Mouse (Mus musculus) liver, postnatal 0 days (tissue): ENCODE measurements around the gene Psg27. TPM values are rescaled to one million over a fixed set of nuclear protein-coding genes. Genes with fewer than 3 reads are reported as not detected.
"Not testable (repeated sequence)": the region's sequence is repeated elsewhere in the genome, so short reads cannot be mapped to it uniquely, and the experiment has no call there.

Source experiments
- ATAC-seq: fragments of 200-750 bp; cut with Nextera tagmentation; 2 replicates; pipeline ENCODE4 v1.8.0; 2017; ENCODE audit warnings: mild to moderate bottlenecking, moderate library complexity
- DNase-seq: peaks from one replicate; pipeline ENCODE4 v3.0.0-alpha.2; 2016
- H3K27ac ChIP-seq: fragments of 300-500 bp; sonication (generic); 2 replicates; pipeline ENCODE4 v1.5.1; 2014; ENCODE audit warnings: antibody characterized with exemption, moderate library complexity, mild to moderate bottlenecking, low read depth
- H3K27me3 ChIP-seq: fragments of 300-500 bp; sonication (generic); 2 replicates; pipeline ENCODE4 v1.6.1; 2014; ENCODE audit warnings: low read length, control low read depth, mixed read lengths; ENCODE audit not compliant: insufficient read depth
- H3K36me3 ChIP-seq: fragments of 300-500 bp; sonication (generic); replicated peaks from 2 replicates; pipeline ENCODE4 v1.6.1; 2014; ENCODE audit warnings: mild to moderate bottlenecking, control low read depth, low read length, moderate library complexity, mixed read lengths; ENCODE audit not compliant: insufficient read depth
- H3K4me1 ChIP-seq: fragments of 300-500 bp; sonication (generic); 2 replicates; pipeline ENCODE4 v1.6.1; 2014; ENCODE audit warnings: antibody characterized with exemption, mild to moderate bottlenecking, control low read depth; ENCODE audit not compliant: insufficient read depth
- H3K4me2 ChIP-seq: fragments of 300-500 bp; sonication (generic); 2 replicates; pipeline ENCODE4 v1.6.1; 2014; ENCODE audit warnings: low read depth, mild to moderate bottlenecking, low read length, moderate library complexity, mixed read lengths
- H3K4me3 ChIP-seq: fragments of 300-500 bp; sonication (generic); 2 replicates; pipeline ENCODE4 v1.5.1; 2014; ENCODE audit warnings: low read depth, low read length
- H3K9ac ChIP-seq: fragments of 300-500 bp; sonication (generic); replicated peaks from 2 replicates; pipeline ENCODE4 v1.6.1; 2014; ENCODE audit warnings: mild to moderate bottlenecking, moderate library complexity
- H3K9me3 ChIP-seq: fragments of 300-500 bp; sonication (generic); 2 replicates; pipeline ENCODE4 v1.6.1; 2016; ENCODE audit warnings: mild to moderate bottlenecking, control low read depth, low read length, mixed read lengths
- CTCF ChIP-seq: sonication (generic); IDR thresholded peaks from 2 replicates; pipeline ENCODE4 v1.5.1; 2016; ENCODE audit warnings: antibody characterized with exemption, low read depth
- EP300 ChIP-seq: IDR thresholded peaks from 2 replicates; pipeline ENCODE4 v1.6.1; 2016; ENCODE audit warnings: antibody characterized with exemption, low read depth, mild to moderate bottlenecking
- WGBS: fragments of 180-500 bp; shearing (Covaris S2); extraction: QIAGEN DNeasy Blood & Tissue Kit; methylation state at CpG from one replicate; pipeline ENCODE4 v1.1.7; 2014; ENCODE audit not compliant: insufficient replicate concordance; 5-methylcytosine and 5-hydroxymethylcytosine counted together
- polyA plus RNA-seq: library from polyadenylated mRNA; unstranded; fragments of >200 nt; fragmentation: Nextera tagmentation; extraction: Ambion mirVana; gene quantifications from 2 replicates; pipeline ENCODE4 v1.2.1, GENCODE M21; 2015

Gene Psg27
- polyA plus RNA-seq: not detected in 2 replicates

DNA sequence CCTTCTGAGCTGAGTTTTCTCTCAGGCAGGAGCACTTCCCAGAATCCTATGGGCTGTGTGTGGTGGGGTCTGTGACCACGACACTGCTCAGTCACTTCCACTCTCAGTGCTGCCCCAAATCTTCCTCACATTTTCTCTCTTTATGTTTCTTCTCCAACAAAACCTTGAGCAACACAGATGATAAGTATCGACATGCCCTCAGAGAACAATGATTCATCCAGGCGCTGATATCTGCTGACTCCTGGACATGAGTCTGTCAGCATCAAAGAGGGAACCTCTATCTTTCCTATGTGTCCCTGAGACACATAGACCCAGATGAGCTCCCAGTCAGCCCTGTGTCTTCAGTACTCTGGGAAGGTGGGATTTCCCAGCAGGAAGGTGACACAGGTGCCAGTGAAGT lies at the start of gene Psg27:
Psg27 (minus strand) TSS at position 101 of the 400 bp plus-strand sequence.
- 78% methylated on average over 3 of the region's 3 CpGs for WGBS
- DNase-seq: no peak
- H3K9ac ChIP-seq: no peak within 1 kb of the TSS
- H3K4me1 ChIP-seq: no peaks in the 10 kb centered on the region
- H3K4me2 ChIP-seq: no peak within 1 kb of the TSS
- no peak for TF ChIP-seq CTCF
- TF ChIP-seq EP300: no peak
- ATAC-seq: no peak
- no peaks in the 10 kb centered on the region for H3K9me3 ChIP-seq
- H3K4me3 ChIP-seq: no peak within 1 kb of the TSS
- H3K27ac ChIP-seq: no peak within 1 kb of the TSS
- no peaks in the 10 kb centered on the region for H3K36me3 ChIP-seq
- H3K27me3 ChIP-seq: no peaks in the 10 kb centered on the region

- not testable (repeated sequence) for H3K4me1 ChIP-seq, ATAC-seq, H3K9me3 ChIP-seq, H3K4me2 ChIP-seq, H3K4me3 ChIP-seq, H3K36me3 ChIP-seq, H3K27me3 ChIP-seq, DNase-seq, H3K9ac ChIP-seq, H3K27ac ChIP-seq
- 53% methylated on average over 1 of the region's 2 CpGs for WGBS
Observed at GRCm38 (mm10) chr7:18616401-18616800, 49.3 kb upstream of the Psg27 start, which contains the start of gene Psg23. TSS of gene Psg23 (minus strand) at chr7:18616501.

GRCm38 (mm10) chr7:18559850-18560249 lies 7.3 kb downstream of the Psg27 start:
- no peaks in the 10 kb centered on the region for H3K36me3 ChIP-seq
- H3K9ac ChIP-seq: no peak overlapping the region
- no peaks in the 10 kb centered on the region for H3K9me3 ChIP-seq
- H3K4me2 ChIP-seq: no peak overlapping the region
- TF ChIP-seq CTCF (no peak), EP300 (no peak)
- DNase-seq (no peak), ATAC-seq (no peak)
- no peak overlapping the region for H3K27ac ChIP-seq
- no peak overlapping the region for H3K4me3 ChIP-seq
- H3K4me1 ChIP-seq: no peaks in the 10 kb centered on the region
- H3K27me3 ChIP-seq: no peaks in the 10 kb centered on the region

DNA sequence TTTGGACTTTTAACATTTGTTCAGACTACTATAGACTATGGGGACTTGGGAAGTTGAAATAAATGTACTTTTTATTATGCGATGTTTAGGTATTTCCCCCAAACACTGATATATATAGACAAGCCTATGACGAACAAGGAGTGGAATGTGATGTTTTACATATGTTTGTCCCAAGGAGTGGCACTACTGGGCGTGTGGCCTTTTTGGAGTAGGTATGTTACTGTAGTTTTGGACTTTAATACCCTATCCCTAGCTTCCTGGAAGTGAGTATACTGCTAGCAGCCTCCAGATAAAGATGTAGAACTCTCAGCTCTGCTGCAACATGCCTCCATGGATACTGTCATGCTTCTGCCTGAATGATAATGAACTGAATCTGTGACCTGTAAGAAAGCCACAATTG lies 11.4 kb downstream of the Psg27 start:
- not testable (repeated sequence) for H3K9ac ChIP-seq, ATAC-seq, H3K4me1 ChIP-seq, H3K27ac ChIP-seq, H3K36me3 ChIP-seq, H3K4me2 ChIP-seq, H3K9me3 ChIP-seq, H3K27me3 ChIP-seq, H3K4me3 ChIP-seq, DNase-seq
- WGBS: 66% methylated on average over 3 of the region's 3 CpGs

- Histone ChIP-seq H3K36me3 (no peaks in the 10 kb centered on the region), H3K9ac (no peak overlapping the region), H3K27me3 (no peaks in the 10 kb centered on the region), H3K4me1 (no peaks in the 10 kb centered on the region), H3K9me3 (no peaks in the 10 kb centered on the region), H3K4me2 (no peak overlapping the region), H3K4me3 (no peak overlapping the region), H3K27ac (no peak overlapping the region)
- 48% methylated on average over 3 of the region's 3 CpGs for WGBS
- ATAC-seq (no peak), DNase-seq (no peak)
- TF ChIP-seq EP300 (no peak), CTCF (no peak)
Observed at GRCm38 (mm10) chr7:18533420-18533819, 33.7 kb downstream of the Psg27 start.

DNA sequence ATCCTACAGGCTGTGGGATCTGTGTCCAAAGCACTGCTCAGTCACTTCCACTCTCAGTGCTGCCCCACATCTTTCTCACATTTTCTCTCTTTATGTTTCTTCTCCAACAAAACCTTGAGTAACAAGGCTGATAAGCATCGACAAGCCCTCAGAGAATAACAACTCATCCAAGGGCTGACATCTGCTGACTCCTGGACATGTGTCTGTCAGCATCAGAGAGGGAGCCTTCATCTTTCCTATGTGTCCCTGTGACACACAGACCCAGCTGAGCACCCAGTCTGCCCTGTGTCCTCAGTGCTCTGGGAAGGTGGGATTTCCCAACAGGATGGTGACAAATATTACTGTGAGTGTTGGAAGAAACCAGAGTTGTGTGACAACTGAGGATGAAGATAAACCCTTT lies 34.9 kb downstream of the Psg27 start, which contains the start of gene Psg25:
Psg25 (minus strand) TSS at position 101 of the 400 bp plus-strand sequence.
- no peak within 1 kb of the TSS for H3K4me2 ChIP-seq
- no peak within 1 kb of the TSS for H3K9ac ChIP-seq
- WGBS: 69% methylated on average over 1 of the region's 1 CpGs
- no peaks in the 10 kb centered on the region for H3K4me1 ChIP-seq
- ATAC-seq: no peak
- H3K27me3 ChIP-seq: no peaks in the 10 kb centered on the region
- no peak within 1 kb of the TSS for H3K27ac ChIP-seq
- no peaks in the 10 kb centered on the region for H3K9me3 ChIP-seq
- no peak for DNase-seq
- H3K36me3 ChIP-seq: no peaks in the 10 kb centered on the region
- TF ChIP-seq CTCF (no peak), EP300 (no peak)
- no peak within 1 kb of the TSS for H3K4me3 ChIP-seq

GRCm38 (mm10) chr7:18524668-18525067 lies 42.4 kb downstream of the Psg27 start:
- DNase-seq (no peak), ATAC-seq (no peak)
- no peak overlapping the region for H3K4me3 ChIP-seq
- WGBS: 89% methylated on average over 8 of the region's 8 CpGs
- no peaks in the 10 kb centered on the region for H3K9me3 ChIP-seq
- H3K4me1 ChIP-seq: no peaks in the 10 kb centered on the region
- H3K4me2 ChIP-seq: no peak overlapping the region
- TF ChIP-seq CTCF: no peak
- TF ChIP-seq EP300: no peak
- no peak overlapping the region for H3K9ac ChIP-seq
- no peaks in the 10 kb centered on the region for H3K36me3 ChIP-seq
- H3K27me3 ChIP-seq: no peaks in the 10 kb centered on the region
- H3K27ac ChIP-seq: no peak overlapping the region

DNA sequence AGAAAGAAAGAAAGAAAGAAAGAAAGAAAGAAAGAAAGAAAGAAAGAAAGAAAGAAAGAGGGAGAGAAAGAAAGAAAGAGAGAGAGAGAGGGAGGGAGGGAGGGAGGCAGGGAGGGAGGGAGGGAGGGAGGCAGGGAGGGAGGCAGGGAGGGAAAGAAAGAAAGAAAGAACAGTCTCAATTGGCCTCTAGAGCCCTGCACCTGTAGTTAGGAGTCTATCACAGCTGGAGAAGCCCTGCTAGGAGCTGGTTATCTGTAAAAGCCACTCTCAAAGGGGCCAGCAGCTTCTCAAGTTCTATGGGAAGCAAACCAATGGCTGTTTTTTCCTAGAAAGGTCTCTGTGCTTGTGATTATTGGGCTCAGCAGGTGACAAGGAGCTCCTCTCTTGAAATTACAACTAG lies 54.3 kb downstream of the Psg27 start:
- ATAC-seq, H3K4me1 ChIP-seq, H3K27ac ChIP-seq, H3K36me3 ChIP-seq, DNase-seq, H3K9ac ChIP-seq, H3K4me3 ChIP-seq, H3K9me3 ChIP-seq, H3K4me2 ChIP-seq, H3K27me3 ChIP-seq: not testable (repeated sequence)

GRCm38 (mm10) chr7:18512417-18512816 lies 54.7 kb downstream of the Psg27 start:
- not testable (repeated sequence) for H3K27me3 ChIP-seq, H3K36me3 ChIP-seq, ATAC-seq, H3K27ac ChIP-seq, H3K4me2 ChIP-seq, H3K4me1 ChIP-seq, H3K9me3 ChIP-seq, H3K4me3 ChIP-seq, DNase-seq, H3K9ac ChIP-seq
- 47% methylated on average over 2 of the region's 2 CpGs for WGBS
